Comparison of ENCODE assay signal across 8 mouse cellular contexts in the genomic region with DNA sequence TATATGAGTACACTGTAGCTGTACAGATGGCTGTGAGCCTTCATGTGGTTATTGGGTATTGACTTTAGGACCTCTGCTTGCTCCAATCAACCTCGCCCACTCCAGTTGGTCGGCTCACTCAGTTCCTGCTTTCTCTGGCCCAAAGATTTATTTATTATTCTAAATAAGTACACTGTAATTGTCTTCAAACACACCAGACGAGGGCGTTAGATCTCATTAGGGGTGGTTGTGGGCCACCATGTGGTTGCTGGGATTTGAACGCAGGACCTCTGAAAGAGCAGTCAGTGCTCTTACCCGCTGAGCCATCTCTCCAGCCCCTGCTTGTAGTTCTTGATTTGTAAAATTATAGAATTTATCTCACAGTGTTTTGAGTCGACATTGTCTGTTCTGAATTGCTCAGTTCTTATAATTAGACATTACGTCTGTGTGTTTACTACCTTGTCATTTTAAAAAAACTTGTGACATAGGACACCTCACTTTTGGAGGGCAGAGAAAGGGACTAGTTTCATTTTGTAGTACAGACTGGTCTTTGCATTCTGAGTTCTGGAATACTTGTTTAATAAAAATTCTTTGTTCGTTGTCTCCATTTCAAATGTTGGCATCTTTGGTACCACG. TPM values are rescaled to one million over a fixed set of nuclear protein-coding genes. Genes with fewer than 3 reads are reported as not detected.
DNase-seq lines count a peak whose midpoint lies in the region; ATAC-seq and TF ChIP-seq lines count a peak whose summit lies in the region.

No protein-coding gene starts in this region.

- ATAC-seq in heart, embryonic 11.5 days (replicated peaks; ENCODE audit: insufficient number of reproducible peaks, low FRiP score, low TSS enrichment): no peak
- ATAC-seq in forebrain, postnatal 0 days: no peak
- ATAC-seq in liver, postnatal 0 days: no peak

- 0 out of 2 replicates have a peak, but pooled peaks cover 3% of the 10 kb centered on the region for H3K4me1 ChIP-seq in heart, embryonic 11.5 days (ENCODE audit: control insufficient read depth, insufficient read depth, low read length)
- H3K4me1 ChIP-seq in E14TG2a.4 (replicated peaks; ENCODE audit: low read depth, low read length): peaks cover 45% of the 10 kb centered on the region
- H3K4me1 ChIP-seq in forebrain, postnatal 0 days (ENCODE audit: insufficient read depth): peaks cover 14% of the 10 kb centered on the region
- peaks cover 6% of the 10 kb centered on the region; the same call in 1 of the 2 replicates for H3K4me1 ChIP-seq in liver, postnatal 0 days (ENCODE audit: insufficient read depth)

- no peak for TF ChIP-seq EP300 in liver, postnatal 0 days (IDR thresholded peaks at IDR 0.05; ENCODE audit: low read depth)

- WGBS in heart, embryonic 11.5 days (ENCODE audit: insufficient replicate concordance): 72% methylated on average over 10 of the region's 10 CpGs
- WGBS in forebrain, postnatal 0 days: 66% methylated on average over 10 of the region's 10 CpGs
- WGBS in liver, postnatal 0 days (ENCODE audit: insufficient replicate concordance): 60% methylated on average over 10 of the region's 10 CpGs

- peak overlapping the region; percentile 43; the same call in 1 of the 2 replicates for H3K9ac ChIP-seq in heart, embryonic 11.5 days (ENCODE audit: low read depth, low read length)
- H3K9ac ChIP-seq in forebrain, postnatal 0 days: peak overlapping the region; percentile 87
- H3K9ac ChIP-seq in liver, postnatal 0 days (replicated peaks): peak overlapping the region; percentile 65

- peak overlapping the region; percentile 64 for H3K27ac ChIP-seq in heart, embryonic 11.5 days (ENCODE audit: low read depth, low read length)
- no peak overlapping the region for H3K27ac ChIP-seq in forebrain, postnatal 0 days (ENCODE audit: low read depth, low read length)
- H3K27ac ChIP-seq in liver, postnatal 0 days (ENCODE audit: low read depth): peak overlapping the region; percentile 93

- H3K36me3 ChIP-seq in heart, embryonic 11.5 days (ENCODE audit: control insufficient read depth, insufficient read depth, low read length): peaks cover 5% of the 10 kb centered on the region; the same call in 1 of the 2 replicates
- peaks cover 20% of the 10 kb centered on the region for H3K36me3 ChIP-seq in E14TG2a.4 (ENCODE audit: insufficient read depth, low read length)
- 0 out of 2 replicates have a peak, but pooled peaks cover 9% of the 10 kb centered on the region for H3K36me3 ChIP-seq in forebrain, postnatal 0 days (ENCODE audit: insufficient read depth)
- peaks cover 6% of the 10 kb centered on the region for H3K36me3 ChIP-seq in liver, postnatal 0 days (replicated peaks; ENCODE audit: insufficient read depth, low read length)

- H3K27me3 ChIP-seq in heart, embryonic 11.5 days (ENCODE audit: control insufficient read depth, insufficient read depth, low read length): no peaks in the 10 kb centered on the region
- H3K27me3 ChIP-seq in E14TG2a.4 (ENCODE audit: insufficient read depth, low read length): no peaks in the 10 kb centered on the region
- no peaks in the 10 kb centered on the region for H3K27me3 ChIP-seq in forebrain, postnatal 0 days (ENCODE audit: insufficient read depth, low read length)
- no peaks in the 10 kb centered on the region for H3K27me3 ChIP-seq in liver, postnatal 0 days (ENCODE audit: insufficient read depth, low read length)

- no peak for DNase-seq in heart, adult 9 months (ENCODE audit: low spot score in 2 of 2)
- no peak for DNase-seq in forebrain, postnatal 0 days
- DNase-seq in liver, postnatal 0 days: no peak
- no peak for DNase-seq in left cerebral cortex, adult 18-20 months (ENCODE audit: low spot score in 2 of 2)
- no peak for DNase-seq in thymus, postnatal 4 days
- DNase-seq in ovary, postnatal 14 days (ENCODE audit: low spot score): no peak

- TF ChIP-seq CTCF in E14TG2a.4 (conservative IDR thresholded peaks at IDR 0.05; ENCODE audit: low read length): no peak
- TF ChIP-seq CTCF in forebrain, postnatal 0 days (IDR thresholded peaks at IDR 0.05; ENCODE audit: low read depth): no peak
- TF ChIP-seq CTCF in liver, postnatal 0 days (IDR thresholded peaks at IDR 0.05; ENCODE audit: low read depth): no peak

- peak overlapping the region; percentile 64 for H3K4me2 ChIP-seq in heart, embryonic 11.5 days
- H3K4me2 ChIP-seq in forebrain, postnatal 0 days (ENCODE audit: low read depth): peak overlapping the region; percentile 69
- peak overlapping the region; percentile 77 for H3K4me2 ChIP-seq in liver, postnatal 0 days (ENCODE audit: low read depth, low read length)

- H3K9me3 ChIP-seq in heart, embryonic 11.5 days (replicated peaks; ENCODE audit: control insufficient read depth, low read length): no peaks in the 10 kb centered on the region
- no peaks in the 10 kb centered on the region for H3K9me3 ChIP-seq in E14TG2a.4 (ENCODE audit: low read length)
- no peaks in the 10 kb centered on the region for H3K9me3 ChIP-seq in forebrain, postnatal 0 days (ENCODE audit: low read length)
- H3K9me3 ChIP-seq in liver, postnatal 0 days (ENCODE audit: low read length): no peaks in the 10 kb centered on the region

- H3K4me3 ChIP-seq in heart, embryonic 11.5 days (ENCODE audit: low read depth, low read length): peak overlapping the region; percentile 94
- H3K4me3 ChIP-seq in E14TG2a.4 (replicated peaks; ENCODE audit: low read length): peak overlapping the region; percentile 96
- peak overlapping the region; percentile 89 for H3K4me3 ChIP-seq in forebrain, postnatal 0 days (ENCODE audit: low read depth, low read length)
- peak overlapping the region; percentile 83 for H3K4me3 ChIP-seq in liver, postnatal 0 days (ENCODE audit: low read depth, low read length)

RNA-seq across cellular contexts. Expression of gene Arnt, which starts 0.8 kb away (rescaled TPM):
- polyA plus RNA-seq in heart, embryonic 11.5 days (2014; fragmentation: Nextera tagmentation; extraction: Ambion mirVana): 20.6 and 28.5 TPM in 2 replicates
- 14.2 and 14.7 TPM in 2 replicates for total RNA-seq in forebrain, postnatal 0 days (2014; rRNA removed)
- polyA plus RNA-seq in forebrain, postnatal 0 days (2015; fragmentation: Nextera tagmentation; extraction: Ambion mirVana): 4.0 and 7.8 TPM in 2 replicates
- 7.9 and 9.4 TPM in 2 replicates for polyA plus RNA-seq in liver, postnatal 0 days (2015; fragmentation: Nextera tagmentation; extraction: Ambion mirVana)
- 10 to 100 TPM; 31.1 to 34.7 TPM for total RNA-seq in left cerebral cortex, adult 18-20 months (2021)

RNA-seq across cellular contexts. Expression of gene 4930558C23Rik, which starts 30.8 kb away (rescaled TPM):
- polyA plus RNA-seq in heart, embryonic 11.5 days (2014; fragmentation: Nextera tagmentation; extraction: Ambion mirVana): not detected in 2 replicates
- total RNA-seq in forebrain, postnatal 0 days (2014; rRNA removed): not detected in 2 replicates
- polyA plus RNA-seq in forebrain, postnatal 0 days (2015; fragmentation: Nextera tagmentation; extraction: Ambion mirVana): not detected in 2 replicates
- polyA plus RNA-seq in liver, postnatal 0 days (2015; fragmentation: Nextera tagmentation; extraction: Ambion mirVana): not detected in 2 replicates
- not detected for total RNA-seq in left cerebral cortex, adult 18-20 months (2021)
